13 mouse cellular contexts compared by ENCODE assay signal in genomic region chr3:146875929-146876328, GRCm38 (mm10). TPM values are rescaled to one million over a fixed set of nuclear protein-coding genes. Genes with fewer than 3 reads are reported as not detected.
A peak's percentile ranks its signal among the peaks of the same experiment; 100 is the strongest.
DNase-seq lines count a peak whose midpoint lies in the region; ATAC-seq and TF ChIP-seq lines count a peak whose summit lies in the region.
"Had no signal": no experiment of that assay in that cellular context is flagged by ENCODE, and none has a peak within 500 bp of the region (broad histone marks: within the 10 kb centered on the region; RNA-seq: fewer than 3 reads in every experiment).

No protein-coding gene starts in this region.

- no peaks in the 10 kb centered on the region for H3K27me3 ChIP-seq in liver, adult 2 months (ENCODE audit: control insufficient read depth, insufficient read depth, low read length)
- H3K27me3 ChIP-seq in stomach, postnatal 0 days (ENCODE audit: control insufficient read depth, insufficient read depth, low read length): no peaks in the 10 kb centered on the region

- 24% methylated on average over 2 of the region's 2 CpGs for WGBS in liver, adult 2 months
- 25% methylated on average over 2 of the region's 2 CpGs for WGBS in large intestine, adult 2 months
- 12% methylated on average over 2 of the region's 2 CpGs for WGBS in stomach, postnatal 0 days

- H3K9ac ChIP-seq in liver, adult 2 months (ENCODE audit: low read depth, low read length): no peak overlapping the region
- no peak overlapping the region for H3K9ac ChIP-seq in stomach, postnatal 0 days (ENCODE audit: low read length)
- H3K9ac ChIP-seq: liver, postnatal 0 days had no signal

- H3K4me3 ChIP-seq in liver, adult 2 months (ENCODE audit: insufficient read depth, low read depth, low read length): no peak overlapping the region
- no peak overlapping the region for H3K4me3 ChIP-seq in stomach, postnatal 0 days (ENCODE audit: low read depth, low read length)
- H3K4me3 ChIP-seq: erythroblast, embryonic 14.5 days had no signal

- TF ChIP-seq EP300 in stomach, postnatal 0 days (optimal IDR thresholded peaks at IDR 0.05): peak; percentile 36

- ATAC-seq in stomach, postnatal 0 days (ENCODE audit: low FRiP score, low TSS enrichment): peak; percentile 94
- ATAC-seq: liver, postnatal 0 days had no signal

- no peaks in the 10 kb centered on the region for H3K36me3 ChIP-seq in liver, adult 2 months (ENCODE audit: control insufficient read depth, insufficient read depth, low read length)
- no peaks in the 10 kb centered on the region for H3K36me3 ChIP-seq in stomach, postnatal 0 days (ENCODE audit: control insufficient read depth, insufficient read depth, low read length)

- no peak overlapping the region for H3K27ac ChIP-seq in liver, adult 2 months (replicated peaks; ENCODE audit: insufficient read depth, low read depth, low read length)
- H3K27ac ChIP-seq in stomach, postnatal 0 days (replicated peaks): no peak overlapping the region

- TF ChIP-seq CTCF in liver, adult 2 months (IDR thresholded peaks at IDR 0.05; ENCODE audit: low read depth, low read length): no peak
- TF ChIP-seq CTCF in stomach, postnatal 0 days (IDR thresholded peaks at IDR 0.05; ENCODE audit: low read depth): no peak

- no peak for TF ChIP-seq POLR2A in liver, adult 2 months (IDR thresholded peaks at IDR 0.05; ENCODE audit: extremely low read depth, insufficient read depth, low read length)

- no peaks in the 10 kb centered on the region for H3K79me2 ChIP-seq in liver, adult 2 months (ENCODE audit: control insufficient read depth, insufficient read depth, low read length)

- H3K9me3 ChIP-seq in stomach, postnatal 0 days (ENCODE audit: control insufficient read depth, low read length): no peaks in the 10 kb centered on the region

- DNase-seq in liver, adult 2 months (ENCODE audit: extremely low read depth, low read depth, low spot score): peak; percentile 45
- DNase-seq in liver: no peak
- peak; percentile 77 for DNase-seq in heart, adult 8-10 months (ENCODE audit: low spot score)
- DNase-seq in large intestine, adult 2 months (ENCODE audit: low read depth, low spot score): peak; percentile 18
- DNase-seq in stomach, postnatal 0 days (ENCODE audit: low spot score): peak; percentile 34
- DNase-seq in urinary bladder, postnatal 4 days (ENCODE audit: low spot score in 2 of 2): no peak
- DNase-seq in kidney, adult 8-10 months: no peak
- DNase-seq in kidney, postnatal 36 days: no peak
- DNase-seq: cerebellum, postnatal 36 days; gastrocnemius, postnatal 10 days; liver, postnatal 0 days; thymus, adult 2 months had no signal

- H3K4me2 ChIP-seq in stomach, postnatal 0 days (replicated peaks; ENCODE audit: low read depth): no peak overlapping the region

- H3K4me1 ChIP-seq in liver, adult 2 months (ENCODE audit: control insufficient read depth, insufficient read depth, low read length): no peaks in the 10 kb centered on the region; the same call in 1 of the 2 replicates
- H3K4me1 ChIP-seq in stomach, postnatal 0 days (replicated peaks; ENCODE audit: control insufficient read depth, insufficient read depth): no peaks in the 10 kb centered on the region

RNA-seq across cellular contexts. Expression of gene Ttll7, which starts 23.8 kb away (rescaled TPM):
- 1.7 and 1.8 TPM in 2 replicates for total RNA-seq in liver, adult 2 months (2014; rRNA removed)
- 0.12 and 0.21 TPM in 2 replicates for polyA plus RNA-seq in liver, adult 2 months (2012; rRNA removed)
- total RNA-seq in heart, adult 8-10 months (2022): 1 to 10 TPM; 8.9 to 9.9 (median 9.4) TPM
- polyA plus RNA-seq in large intestine, adult 2 months (2012; rRNA removed): 1.4 and 2.2 TPM in 2 replicates
- 3.0 and 3.1 TPM in 2 replicates for polyA plus RNA-seq in stomach, postnatal 0 days (2015; fragmentation: Nextera tagmentation; extraction: Ambion mirVana)
- polyA plus RNA-seq: erythroblast, embryonic 14.5 days had no signal

Comparison
In these comparisons a context has a peak if more than half of its experiments do, and no peak if none do; other contexts are left out.
1. DNase-seq: peak in liver, adult 2 months (single experiment), heart, adult 8-10 months (single experiment), large intestine, adult 2 months (single experiment) and stomach, postnatal 0 days (single experiment); none in liver (single experiment), urinary bladder, postnatal 4 days (0 of 2), kidney, adult 8-10 months (0 of 2) and kidney, postnatal 36 days (0 of 2).